Mouse (Mus musculus): ENCODE results near the gene Sp140.
"Not testable (repeated sequence)": the region's sequence is repeated elsewhere in the genome, so short reads cannot be mapped to it uniquely, and the experiment has no call there.

The Sp140 gene

DNA sequence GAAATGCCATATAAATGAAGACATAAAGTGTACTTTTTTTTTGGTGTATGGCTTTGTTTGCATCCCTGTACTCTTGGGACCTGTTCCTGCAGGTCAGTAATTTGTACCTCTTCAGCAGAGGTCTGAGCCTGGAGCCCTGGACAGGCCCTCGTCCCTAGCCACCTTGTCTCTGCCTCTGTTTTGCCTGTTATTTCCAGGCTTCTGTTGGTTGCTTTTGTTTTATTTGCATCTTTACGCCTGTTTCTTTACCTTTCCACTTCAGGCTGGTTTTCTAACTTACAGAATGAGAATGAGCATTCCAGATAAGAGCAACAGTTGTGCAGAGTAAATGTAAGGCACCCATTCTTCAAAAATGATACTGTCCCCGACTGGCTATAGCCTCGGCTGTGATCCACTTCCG is at the start of gene Sp140:
Sp140 (plus strand) TSS at position 301 of the 400 bp plus-strand sequence.
- in situ Hi-C loops (cut with MboI; ENCODE audit: low sequenced_read_pairs): not testable (repeated sequence)

DNA sequence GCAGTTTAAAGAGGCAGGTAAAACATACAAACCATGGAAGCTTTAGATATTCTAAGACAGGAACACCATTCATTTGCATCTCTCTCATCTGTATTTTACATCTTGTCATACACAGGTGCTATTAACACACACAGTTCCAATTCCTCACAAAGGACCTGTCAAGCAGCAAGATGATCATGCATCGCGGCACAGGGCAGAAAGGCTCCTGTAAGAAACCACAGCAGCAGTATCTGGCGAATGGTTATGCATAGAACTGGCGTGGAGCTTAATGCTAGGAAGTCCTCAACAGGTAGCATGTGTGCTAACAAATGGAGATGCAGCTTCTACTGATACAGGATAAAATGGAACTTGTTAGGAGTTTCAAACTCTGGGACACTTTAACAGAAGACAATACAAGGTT is 44.9 kb upstream of the Sp140 start:
- in situ Hi-C loops (cut with MboI; ENCODE audit: low sequenced_read_pairs): not testable (repeated sequence)

GRCm38 (mm10) chr1:85573554-85573953 is 26.6 kb upstream of the Sp140 start:
- in situ Hi-C loops (cut with MboI; ENCODE audit: low sequenced_read_pairs): not testable (repeated sequence)

- in situ Hi-C loops (cut with MboI; ENCODE audit: low sequenced_read_pairs): loop anchor here (25.0 kb wide), 1 partner anchor 137 kb away; no protein-coding TSS in a partner anchor
Measured at GRCm38 (mm10) chr1:85575376-85575775, 24.8 kb upstream of the Sp140 start, which contains the start of gene G530012D18Rik. Gene G530012D18Rik, plus strand, starts transcription at chr1:85575676.

DNA sequence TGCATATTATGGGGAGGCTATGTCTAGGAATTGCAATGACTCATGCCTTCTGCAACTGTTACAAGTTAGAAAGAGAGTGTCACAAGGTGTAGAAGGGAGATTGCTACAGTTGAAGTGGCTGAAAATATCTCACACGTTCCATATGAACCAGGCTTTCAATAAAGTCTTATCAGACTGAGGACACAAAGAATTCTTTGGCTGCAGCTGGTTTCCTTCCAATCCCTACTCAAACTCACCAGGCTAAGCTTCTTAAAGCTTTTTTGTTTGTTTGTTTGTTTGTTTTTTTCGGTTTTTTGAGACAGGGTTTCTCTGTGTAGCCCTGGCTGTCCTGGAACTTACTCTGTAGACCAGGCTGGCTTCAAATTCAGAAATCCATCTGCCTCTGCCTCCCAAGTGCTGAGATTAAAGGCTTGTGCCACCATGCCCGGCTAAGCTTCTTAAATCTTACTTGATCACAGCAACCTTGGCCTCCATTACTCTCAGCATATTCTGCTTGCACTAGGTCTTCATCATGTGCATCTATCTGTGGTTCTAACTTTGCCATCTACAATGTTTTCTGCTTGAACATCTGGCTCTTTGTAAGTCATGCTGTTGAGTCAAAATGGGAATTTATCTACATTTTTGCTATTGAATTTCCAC is 21.7 kb upstream of the Sp140 start:
- in situ Hi-C loops (cut with MboI; ENCODE audit: low sequenced_read_pairs): loop anchor here (25.0 kb wide), 1 partner anchor 134 kb away; no protein-coding TSS in a partner anchor

- in situ Hi-C loops (cut with MboI; ENCODE audit: low sequenced_read_pairs): loop anchor here (25.0 kb wide), 1 partner anchor 133 kb away; no protein-coding TSS in a partner anchor
Measured at GRCm38 (mm10) chr1:85579199-85580147, 20.7 kb upstream of the Sp140 start.

GRCm38 (mm10) chr1:85580148-85580534 is 20.0 kb upstream of the Sp140 start:
- in situ Hi-C loops (cut with MboI; ENCODE audit: low sequenced_read_pairs): loop anchor here (25.0 kb wide), 1 partner anchor 132 kb away; no protein-coding TSS in a partner anchor

DNA sequence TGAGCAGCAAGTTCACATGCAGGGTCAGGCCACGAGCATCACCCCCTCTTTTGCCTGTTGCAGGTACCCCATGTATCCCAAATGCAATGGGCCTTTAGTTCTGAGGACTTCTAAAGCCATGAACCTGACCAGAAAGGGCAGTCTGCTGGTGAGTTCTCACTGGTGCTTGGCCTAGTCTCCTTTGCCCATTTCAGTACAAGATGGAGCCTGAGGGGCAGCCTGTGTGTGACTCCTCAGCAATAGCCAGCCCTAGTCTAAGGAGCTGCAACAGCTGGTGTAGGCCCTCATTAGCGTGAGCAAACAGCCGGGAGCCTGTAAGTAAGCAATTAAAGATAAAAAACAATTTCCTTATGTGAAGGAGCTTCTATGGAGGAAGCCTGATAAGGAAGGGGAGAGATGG is 19.6 kb upstream of the Sp140 start:
- in situ Hi-C loops (cut with MboI; ENCODE audit: low sequenced_read_pairs): loop anchor here (25.0 kb wide), 1 partner anchor 132 kb away; no protein-coding TSS in a partner anchor

DNA sequence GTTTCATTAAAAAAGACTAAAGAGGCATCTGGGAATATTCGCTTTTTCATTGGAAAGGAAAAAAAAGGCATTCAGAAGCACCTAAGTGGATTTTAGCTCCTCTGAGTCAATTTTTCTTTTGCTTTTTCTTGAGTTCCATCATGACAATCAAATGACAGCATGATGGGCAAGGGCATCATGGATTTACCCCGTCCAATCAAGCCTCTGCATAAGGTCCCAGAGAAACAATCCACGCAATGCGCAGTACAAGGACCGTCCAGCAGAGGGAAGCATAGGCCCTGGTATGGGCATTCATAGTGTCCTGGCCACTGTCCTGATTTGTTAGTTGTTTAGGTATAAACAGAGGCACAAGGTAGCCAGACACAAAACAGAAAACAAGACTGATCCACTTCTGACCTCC is 18.7 kb upstream of the Sp140 start:
- in situ Hi-C loops (cut with MboI; ENCODE audit: low sequenced_read_pairs): loop anchor here (25.0 kb wide), 1 partner anchor 131 kb away; no protein-coding TSS in a partner anchor

- in situ Hi-C loops (cut with MboI; ENCODE audit: low sequenced_read_pairs): loop anchor here (25.0 kb wide), 1 partner anchor 124 kb away; no protein-coding TSS in a partner anchor
Measured at GRCm38 (mm10) chr1:85588697-85589096, 11.5 kb upstream of the Sp140 start.

GRCm38 (mm10) chr1:85592526-85592925 is 7.7 kb upstream of the Sp140 start:
- in situ Hi-C loops (cut with MboI; ENCODE audit: low sequenced_read_pairs): loop anchor here (25.0 kb wide), 1 partner anchor 120 kb away; no protein-coding TSS in a partner anchor

DNA sequence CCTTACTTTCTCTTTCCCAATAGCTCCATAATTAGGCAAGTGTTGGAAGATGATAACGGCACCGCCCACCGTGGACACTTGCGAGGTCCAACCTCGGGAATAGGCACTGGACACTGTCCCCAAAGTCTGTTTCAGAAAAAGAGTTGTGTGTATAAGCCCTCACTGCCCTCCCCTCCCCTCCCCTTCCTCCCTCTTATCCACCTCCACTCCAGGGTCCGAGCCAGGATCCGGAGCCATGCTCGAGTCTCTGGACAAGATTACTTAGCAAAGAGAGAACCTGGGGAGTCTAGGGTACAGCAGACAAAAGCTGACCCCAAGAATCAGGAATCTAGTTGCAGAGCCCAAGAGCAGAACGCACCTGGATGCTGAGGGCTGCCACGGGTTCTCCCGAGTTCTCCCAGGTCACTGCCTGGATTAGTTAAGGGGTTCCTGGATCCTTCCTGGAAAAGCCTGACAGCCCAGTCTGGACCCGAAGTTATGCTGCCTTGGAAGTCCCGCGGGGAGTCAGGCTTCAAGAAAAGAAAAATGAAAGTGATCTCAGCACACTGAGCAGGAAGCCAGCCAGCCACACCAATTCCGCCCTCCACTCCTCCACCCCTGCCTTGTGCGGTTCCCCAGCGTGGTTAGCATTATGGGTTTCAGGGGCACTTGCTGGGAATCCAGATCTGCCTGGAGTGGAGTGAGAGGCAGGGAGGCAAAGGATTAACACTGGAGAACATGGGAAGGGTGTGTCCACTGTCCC is 1.7 kb upstream of the Sp140 start, which contains the start of gene Sp110:
Sp110 (minus strand) TSS at position 547 of the 742 bp plus-strand sequence.
- in situ Hi-C loops (cut with MboI; ENCODE audit: low sequenced_read_pairs): loop anchor here (25.0 kb wide), 1 partner anchor 114 kb away; no protein-coding TSS in a partner anchor

DNA sequence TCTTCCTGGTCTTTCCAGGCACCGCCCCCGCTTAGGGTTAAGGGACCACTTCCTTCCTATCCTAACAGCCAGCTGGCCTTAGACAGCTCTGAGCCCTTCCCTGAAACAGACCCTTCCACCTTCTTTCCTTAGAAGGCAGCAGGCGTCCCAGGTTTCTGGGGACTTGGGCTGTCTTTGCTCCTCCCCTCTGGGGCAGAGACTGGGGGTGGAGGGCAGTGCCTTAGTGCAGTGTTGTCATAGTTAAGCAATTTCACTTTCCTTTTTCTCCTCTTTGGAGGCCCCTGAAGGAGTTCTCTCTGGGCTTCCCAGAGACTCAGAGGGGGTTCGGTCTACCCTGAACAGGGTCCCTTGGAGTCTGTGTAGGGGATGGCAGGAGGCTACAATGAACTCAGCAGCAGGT is 616 bp downstream of the Sp140 start:
- in situ Hi-C loops (cut with MboI; ENCODE audit: low sequenced_read_pairs): not testable (repeated sequence)

DNA sequence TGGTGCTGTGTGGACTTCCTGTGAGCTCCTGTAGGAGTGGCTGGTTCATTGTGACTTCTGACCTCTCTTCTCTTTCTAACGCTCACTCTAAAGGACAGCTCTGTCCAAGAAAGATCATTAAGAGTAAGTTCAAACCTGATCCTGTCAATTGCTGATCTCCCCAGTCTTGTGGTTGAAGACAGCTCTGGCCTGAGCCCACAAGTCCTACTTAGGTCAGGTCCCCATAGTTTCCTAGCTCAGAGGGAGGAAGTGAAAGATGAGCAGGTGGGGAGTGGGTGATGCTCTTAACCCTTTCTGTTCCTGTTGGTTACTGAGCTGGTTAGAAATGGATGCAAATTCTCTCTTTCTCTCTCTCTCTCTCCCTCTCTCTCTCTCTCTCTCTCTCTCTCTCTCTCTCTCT is 4.2 kb downstream of the Sp140 start:
- in situ Hi-C loops (cut with MboI; ENCODE audit: low sequenced_read_pairs): not testable (repeated sequence)

GRCm38 (mm10) chr1:85608361-85608760 is 8.2 kb downstream of the Sp140 start:
- in situ Hi-C loops (cut with MboI; ENCODE audit: low sequenced_read_pairs): not testable (repeated sequence)

- in situ Hi-C loops (cut with MboI; ENCODE audit: low sequenced_read_pairs): not testable (repeated sequence)
Measured at GRCm38 (mm10) chr1:85610581-85610980, 10.4 kb downstream of the Sp140 start.

DNA sequence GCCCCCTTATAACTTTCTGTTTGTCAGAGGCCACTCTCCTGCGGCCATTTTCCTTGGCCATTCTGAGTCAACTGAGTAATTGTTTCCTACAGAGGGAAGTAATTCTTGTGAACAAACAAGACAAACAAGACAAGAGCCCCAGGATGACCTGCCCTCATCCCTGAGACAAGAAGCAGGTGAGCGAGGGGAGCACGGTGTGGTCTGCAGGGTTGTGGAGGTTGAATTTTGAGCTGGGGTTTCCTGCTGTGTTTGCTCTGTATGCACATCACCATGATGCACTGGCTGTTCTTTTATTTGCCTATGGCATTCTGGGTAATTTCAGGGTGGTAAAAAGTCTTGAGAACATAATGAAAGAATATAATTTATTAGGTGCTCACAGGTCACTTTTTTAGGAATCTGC is 14.9 kb downstream of the Sp140 start:
- in situ Hi-C loops (cut with MboI; ENCODE audit: low sequenced_read_pairs): not testable (repeated sequence)

DNA sequence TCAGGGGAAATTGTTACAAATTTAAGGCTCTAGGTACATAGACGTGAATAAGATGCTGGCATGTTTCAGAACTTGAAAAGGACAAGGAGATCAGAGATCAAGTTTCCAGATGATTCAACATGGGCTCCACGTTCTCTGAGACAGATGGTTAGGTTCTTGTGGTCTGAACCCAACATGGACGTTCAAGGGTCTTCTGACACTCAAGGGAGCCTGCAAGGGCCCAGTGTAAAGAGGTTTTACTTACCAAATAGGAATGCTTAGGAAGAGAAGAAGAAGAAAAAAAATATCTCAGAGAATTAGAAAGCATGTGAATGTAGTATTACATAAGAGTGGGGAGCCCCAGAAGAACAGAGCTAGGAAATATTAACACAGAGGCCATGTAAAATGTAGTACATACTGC is 15.6 kb downstream of the Sp140 start:
- in situ Hi-C loops (cut with MboI; ENCODE audit: low sequenced_read_pairs): not testable (repeated sequence)

DNA sequence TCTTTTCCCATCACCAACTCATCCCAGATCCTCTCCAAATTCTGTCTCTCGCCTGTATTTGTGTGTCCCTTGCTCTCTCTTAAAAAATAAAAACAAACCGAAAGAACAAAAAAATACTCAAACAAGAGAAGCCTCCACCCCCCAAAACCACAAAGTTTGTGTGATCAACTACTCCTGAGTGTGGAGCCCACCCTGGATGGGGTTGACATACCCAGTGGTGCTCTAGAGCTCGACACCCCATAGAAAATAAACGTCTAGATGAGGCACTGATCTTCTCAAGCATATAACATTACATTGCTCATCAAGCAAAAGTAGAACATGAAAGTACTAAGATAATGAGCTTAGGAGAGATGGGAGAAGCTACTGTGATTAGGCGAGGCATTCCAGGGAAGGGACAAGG is 17.0 kb downstream of the Sp140 start:
- in situ Hi-C loops (cut with MboI; ENCODE audit: low sequenced_read_pairs): not testable (repeated sequence)

DNA sequence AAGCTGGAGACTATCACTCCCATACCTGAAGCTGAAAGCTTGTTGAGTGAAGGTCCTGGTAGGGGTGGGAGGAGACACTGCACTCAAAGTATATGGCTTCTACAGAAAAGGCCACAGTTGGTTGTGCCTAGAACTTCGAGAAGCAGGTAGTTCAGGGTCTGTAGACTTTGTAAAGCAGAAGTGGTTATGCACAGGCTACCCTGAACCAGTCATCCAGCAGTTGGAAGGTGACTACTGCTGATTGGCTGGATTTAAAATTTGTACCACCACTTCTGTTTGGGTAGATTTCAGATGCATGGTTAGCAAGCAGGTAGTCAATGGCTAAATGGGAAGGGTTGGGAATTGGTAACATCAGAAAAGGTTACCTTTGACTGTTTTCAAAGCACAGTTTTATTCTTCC is 18.5 kb downstream of the Sp140 start:
- in situ Hi-C loops (cut with MboI; ENCODE audit: low sequenced_read_pairs): not testable (repeated sequence)

Data from CH12F3 (cell line).